14 mouse cellular contexts compared by ENCODE assay signal in genomic region chr2:17316850-17317249, GRCm38 (mm10).
DNase-seq lines count a peak whose midpoint lies in the region; ATAC-seq and TF ChIP-seq lines count a peak whose summit lies in the region.
"Had no signal": no experiment of that assay in that cellular context is flagged by ENCODE, and none has a peak within 500 bp of the region (broad histone marks: within the 10 kb centered on the region; RNA-seq: fewer than 3 reads in every experiment).

No protein-coding gene starts in this region.

- no peak overlapping the region for H3K4me3 ChIP-seq in forebrain, postnatal 0 days (ENCODE audit: low read depth, low read length)
- no peak overlapping the region for H3K4me3 ChIP-seq in forebrain, embryonic 10.5 days
- no peak overlapping the region for H3K4me3 ChIP-seq in lung, embryonic 16.5 days (ENCODE audit: low read length)
- H3K4me3 ChIP-seq: hindbrain, embryonic 15.5 days; liver, embryonic 13.5 days; neural tube, embryonic 12.5 days had no signal

- H3K4me2 ChIP-seq in forebrain, postnatal 0 days (ENCODE audit: low read depth), result no peak overlapping the region
- H3K4me2 ChIP-seq in lung, embryonic 16.5 days (ENCODE audit: low read depth, low read length), result no peak overlapping the region
- H3K4me2 ChIP-seq: hindbrain, embryonic 15.5 days; liver, embryonic 13.5 days; neural tube, embryonic 12.5 days had no signal

- no peaks in the 10 kb centered on the region for H3K36me3 ChIP-seq in forebrain, postnatal 0 days (ENCODE audit: insufficient read depth)
- H3K36me3 ChIP-seq in forebrain, embryonic 10.5 days (replicated peaks), result no peaks in the 10 kb centered on the region
- no peaks in the 10 kb centered on the region for H3K36me3 ChIP-seq in lung, embryonic 16.5 days (ENCODE audit: control insufficient read depth, insufficient read depth, low read length)
- H3K36me3 ChIP-seq: hindbrain, embryonic 15.5 days; liver, embryonic 13.5 days; neural tube, embryonic 12.5 days had no signal

- H3K27me3 ChIP-seq in forebrain, postnatal 0 days (ENCODE audit: insufficient read depth, low read length), result no peaks in the 10 kb centered on the region
- no peaks in the 10 kb centered on the region for H3K27me3 ChIP-seq in forebrain, embryonic 10.5 days (ENCODE audit: poor library complexity, severe bottlenecking)
- H3K27me3 ChIP-seq in lung, embryonic 16.5 days (ENCODE audit: control insufficient read depth, insufficient read depth, low read depth, low read length), result no peaks in the 10 kb centered on the region
- H3K27me3 ChIP-seq: hindbrain, embryonic 15.5 days; liver, embryonic 13.5 days; neural tube, embryonic 12.5 days had no signal

- WGBS in forebrain, postnatal 0 days, result 80% methylated on average over 5 of the region's 5 CpGs
- WGBS in forebrain, embryonic 10.5 days, result 92% methylated on average over 5 of the region's 5 CpGs
- WGBS in lung, embryonic 16.5 days, result 59% methylated on average over 5 of the region's 5 CpGs

- no peak overlapping the region for H3K27ac ChIP-seq in forebrain, postnatal 0 days (ENCODE audit: low read depth, low read length)
- H3K27ac ChIP-seq in forebrain, embryonic 10.5 days, result no peak overlapping the region
- H3K27ac ChIP-seq in lung, embryonic 16.5 days (ENCODE audit: low read length), result no peak overlapping the region
- H3K27ac ChIP-seq: hindbrain, embryonic 15.5 days; liver, embryonic 13.5 days; neural tube, embryonic 12.5 days had no signal

- no peak for TF ChIP-seq CTCF in forebrain, postnatal 0 days (IDR thresholded peaks at IDR 0.05; ENCODE audit: low read depth)

- H3K9me3 ChIP-seq in forebrain, postnatal 0 days (ENCODE audit: low read length), result no peaks in the 10 kb centered on the region
- H3K9me3 ChIP-seq in forebrain, embryonic 10.5 days, result no peaks in the 10 kb centered on the region
- H3K9me3 ChIP-seq in lung, embryonic 16.5 days (ENCODE audit: control insufficient read depth, low read length), result no peaks in the 10 kb centered on the region
- H3K9me3 ChIP-seq: hindbrain, embryonic 15.5 days; liver, embryonic 13.5 days; neural tube, embryonic 12.5 days had no signal

- peak; percentile 63 for ATAC-seq in forebrain, postnatal 0 days
- peak; percentile 47; the same call in 1 of the 2 replicates for ATAC-seq in lung, embryonic 16.5 days (ENCODE audit: low read depth)
- no peak for ATAC-seq in erythroblast, adult 5-6 weeks (replicated peaks; ENCODE audit: low FRiP score, poor library complexity, severe bottlenecking)

- no peak for DNase-seq in forebrain, postnatal 0 days
- no peak for DNase-seq in forebrain, embryonic 10.5 days (ENCODE audit: extremely low spot score, low spot score)
- DNase-seq in ovary, adult 18-20 months (ENCODE audit: low spot score), result peak; percentile 21
- no peak for DNase-seq in ovary, postnatal 10 days (ENCODE audit: low spot score)
- no peak for DNase-seq in testis, postnatal 10 days (ENCODE audit: low spot score)
- DNase-seq in kidney, postnatal 36 days, result no peak
- DNase-seq: cerebellum, postnatal 14 days; kidney, adult 11 months; left cerebral cortex, postnatal 4 days; liver, embryonic 13.5 days had no signal

- H3K4me1 ChIP-seq in forebrain, postnatal 0 days (ENCODE audit: insufficient read depth), result no peaks in the 10 kb centered on the region
- H3K4me1 ChIP-seq in forebrain, embryonic 10.5 days, result no peaks in the 10 kb centered on the region
- no peaks in the 10 kb centered on the region for H3K4me1 ChIP-seq in lung, embryonic 16.5 days (replicated peaks; ENCODE audit: control insufficient read depth, insufficient read depth, low read length)
- H3K4me1 ChIP-seq: hindbrain, embryonic 15.5 days; liver, embryonic 13.5 days; neural tube, embryonic 12.5 days had no signal

- no peak overlapping the region for H3K9ac ChIP-seq in forebrain, postnatal 0 days
- H3K9ac ChIP-seq in lung, embryonic 16.5 days (ENCODE audit: low read length), result no peak overlapping the region
- H3K9ac ChIP-seq: hindbrain, embryonic 15.5 days; liver, embryonic 13.5 days; neural tube, embryonic 12.5 days had no signal
